Mouse (Mus musculus) layer of hippocampus, postnatal 10 days (tissue): Measurements from ENCODE around the gene Il17re. TPM values are rescaled to one million over a fixed set of nuclear protein-coding genes. Genes with fewer than 3 reads are reported as not detected.
A peak's percentile ranks its signal among the peaks of the same experiment; 100 is the strongest.

Experiments used
- DNase-seq, 2 experiments: peaks; one replicate each; pipeline ENCODE4 v3.0.0; 2021; ENCODE audit warnings: low spot score in 2 of 2
- total RNA-seq, 2 experiments: library from RNA; stranded (reverse); gene quantifications; 2 replicates each; pipeline ENCODE4 v1.2.3; 2021

Gene Il17re
- total RNA-seq, 2 experiments from 2014 or later = 0.55 to 0.60 TPM

GRCm38 (mm10) chr6:113442442-113443090, 15.7 kb upstream of the Il17re start, which contains the start of gene Jagn1:
Jagn1 (plus strand) TSS chr6:113442569.
- DNase-seq = peak; percentile 88 to 92

GRCm38 (mm10) chr6:113443091-113443490, 15.2 kb upstream of the Il17re start:
- DNase-seq = no peak

- DNase-seq = no peak
Observed at GRCm38 (mm10) chr6:113444207-113444965, 13.9 kb upstream of the Il17re start.

GRCm38 (mm10) chr6:113447639-113448038, 10.6 kb upstream of the Il17re start:
- DNase-seq = no peak

GRCm38 (mm10) chr6:113451839-113452238, 6.4 kb upstream of the Il17re start:
- DNase-seq = no peak

- DNase-seq = no peak
Observed at GRCm38 (mm10) chr6:113455007-113455406, 3.3 kb upstream of the Il17re start.

- no peak for DNase-seq
Observed at GRCm38 (mm10) chr6:113458635-113459034, 351 bp downstream of the Il17re start.

GRCm38 (mm10) chr6:113464040-113464439, 5.8 kb downstream of the Il17re start:
- no peak for DNase-seq

- no peak for DNase-seq
Observed at GRCm38 (mm10) chr6:113465602-113466001, 7.3 kb downstream of the Il17re start.

- no peak for DNase-seq
Observed at GRCm38 (mm10) chr6:113468512-113468911, 10.2 kb downstream of the Il17re start.

- DNase-seq = peak; percentile 69 to 76
Observed at GRCm38 (mm10) chr6:113469021-113469420, 10.7 kb downstream of the Il17re start.

GRCm38 (mm10) chr6:113469432-113469831, 11.1 kb downstream of the Il17re start:
- peak; percentile 80 to 84 for DNase-seq

GRCm38 (mm10) chr6:113471297-113471936, 13.1 kb downstream of the Il17re start, which contains the start of gene Il17rc:
Il17rc (plus strand) TSS chr6:113471427.
- DNase-seq = no peak

GRCm38 (mm10) chr6:113472061-113472460, 13.8 kb downstream of the Il17re start:
- DNase-seq = no peak

- DNase-seq = no peak
Observed at GRCm38 (mm10) chr6:113473246-113473645, 15.0 kb downstream of the Il17re start.

GRCm38 (mm10) chr6:113473715-113474114, 15.4 kb downstream of the Il17re start:
- no peak for DNase-seq

- no peak for DNase-seq
Observed at GRCm38 (mm10) chr6:113477353-113477752, 19.1 kb downstream of the Il17re start.

GRCm38 (mm10) chr6:113478906-113479305, 20.6 kb downstream of the Il17re start:
- no peak for DNase-seq

- no peak for DNase-seq
Observed at GRCm38 (mm10) chr6:113480555-113481373, 22.5 kb downstream of the Il17re start.

- DNase-seq = peak; percentile 59 to 60
Observed at GRCm38 (mm10) chr6:113482477-113483099, 24.3 kb downstream of the Il17re start.
